Mouse (Mus musculus): ENCODE results near the gene Pkdcc. TPM values are rescaled to one million over a fixed set of nuclear protein-coding genes. Genes with fewer than 3 reads are reported as not detected.

The Pkdcc gene
- polyA plus RNA-seq, 1 experiment from 2014 or later: 6.5 TPM

DNA sequence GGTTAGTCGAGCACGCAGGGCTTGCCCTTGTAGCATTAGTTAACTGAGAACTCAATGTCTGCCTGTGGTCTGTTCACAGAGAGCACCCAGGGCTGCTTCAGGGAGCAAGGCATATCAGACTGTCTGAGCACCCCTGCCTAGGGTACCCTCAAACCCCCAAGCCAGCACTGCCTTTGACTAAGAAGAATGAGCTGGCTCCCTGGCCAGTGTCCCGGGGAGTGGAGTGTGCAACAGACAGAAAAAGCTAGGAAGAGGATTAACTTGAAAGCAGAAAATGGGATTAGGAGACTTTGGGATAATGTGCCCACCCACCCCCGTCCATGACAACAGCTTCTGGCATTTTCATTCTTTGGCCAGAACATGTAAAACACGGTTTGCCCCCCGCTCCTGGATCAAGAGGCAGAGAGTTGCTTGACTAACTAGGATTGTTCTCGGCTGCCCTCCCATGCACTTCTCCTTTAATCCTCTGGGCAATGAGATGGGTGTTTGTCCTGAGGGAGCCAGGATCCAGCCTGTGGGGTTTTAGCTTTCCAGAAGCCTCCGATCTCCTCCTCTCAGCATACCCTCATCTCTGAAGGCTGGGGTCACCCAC is 11.4 kb downstream of the Pkdcc start:
- H3K9me3 ChIP-seq: no peaks in the 10 kb centered on the region
- H3K27ac ChIP-seq (replicated peaks): no peak overlapping the region
- WGBS: 22% methylated on average over 8 of the region's 8 CpGs
- 0 out of 2 replicates have a peak, but pooled peaks cover 6% of the 10 kb centered on the region for H3K4me1 ChIP-seq
- ATAC-seq (replicated peaks): no peak
- no peak overlapping the region for H3K4me2 ChIP-seq (replicated peaks)
- H3K4me3 ChIP-seq: no peak overlapping the region
- H3K36me3 ChIP-seq: peaks cover 16% of the 10 kb centered on the region; the same call in 1 of the 2 replicates
- H3K27me3 ChIP-seq: no peaks in the 10 kb centered on the region
- H3K9ac ChIP-seq (replicated peaks): no peak overlapping the region

DNA sequence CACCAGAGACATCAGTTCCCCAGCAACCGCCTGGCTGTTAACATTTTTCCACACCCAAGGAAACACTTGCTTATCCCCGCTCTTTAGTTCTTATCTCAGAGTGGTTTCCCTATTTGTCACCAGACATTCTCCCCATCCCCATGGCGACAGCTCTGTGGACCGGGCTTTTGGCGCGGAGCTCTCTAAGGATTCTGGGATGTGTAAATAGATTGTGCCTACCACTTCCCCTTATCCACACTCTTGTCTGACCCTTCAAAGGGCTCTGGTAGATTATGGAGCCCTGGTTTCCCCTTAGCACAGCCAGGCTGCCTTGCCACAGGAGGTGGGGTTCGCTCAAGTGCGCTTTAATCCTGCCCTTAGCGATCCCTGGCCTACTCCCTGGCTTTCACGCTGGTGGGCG is 16.3 kb downstream of the Pkdcc start:
- H3K27ac ChIP-seq (replicated peaks): no peak overlapping the region
- no peaks in the 10 kb centered on the region for H3K27me3 ChIP-seq
- H3K9me3 ChIP-seq: no peaks in the 10 kb centered on the region
- no peaks in the 10 kb centered on the region for H3K36me3 ChIP-seq
- H3K4me2 ChIP-seq (replicated peaks): no peak overlapping the region
- no peak for ATAC-seq (replicated peaks)
- no peak overlapping the region for H3K9ac ChIP-seq (replicated peaks)
- no peak overlapping the region for H3K4me3 ChIP-seq
- peaks cover 16% of the 10 kb centered on the region for H3K4me1 ChIP-seq
- WGBS: 59% methylated on average over 11 of the region's 11 CpGs

DNA sequence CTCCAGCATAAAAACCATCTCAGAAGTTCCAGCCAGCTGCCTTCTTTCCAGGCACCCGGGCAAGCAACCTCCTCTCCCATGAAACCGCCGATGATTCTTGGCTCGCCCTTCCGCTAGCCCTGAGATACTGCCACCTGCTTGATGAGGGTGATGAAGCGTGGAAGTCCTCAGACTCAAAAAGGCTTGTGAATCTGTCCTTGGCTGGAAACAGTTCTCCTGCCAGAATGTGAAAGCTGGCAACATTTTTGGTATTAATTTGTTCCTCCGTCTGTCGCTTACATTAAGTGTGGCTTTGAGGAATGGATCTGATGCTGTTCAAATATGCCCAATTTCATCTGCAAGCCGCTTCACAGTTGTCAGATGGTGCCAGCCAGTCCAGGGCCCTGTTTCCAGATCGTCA is 20.1 kb downstream of the Pkdcc start:
- peak overlapping the region; percentile 77 for H3K27ac ChIP-seq (replicated peaks)
- WGBS: 53% methylated on average over 10 of the region's 10 CpGs
- peaks cover 16% of the 10 kb centered on the region for H3K4me1 ChIP-seq
- H3K27me3 ChIP-seq: no peaks in the 10 kb centered on the region
- no peak overlapping the region for H3K4me2 ChIP-seq (replicated peaks)
- H3K36me3 ChIP-seq: no peaks in the 10 kb centered on the region
- ATAC-seq (replicated peaks): peak; percentile 79
- no peak overlapping the region for H3K4me3 ChIP-seq
- no peaks in the 10 kb centered on the region for H3K9me3 ChIP-seq
- H3K9ac ChIP-seq (replicated peaks): no peak overlapping the region

DNA sequence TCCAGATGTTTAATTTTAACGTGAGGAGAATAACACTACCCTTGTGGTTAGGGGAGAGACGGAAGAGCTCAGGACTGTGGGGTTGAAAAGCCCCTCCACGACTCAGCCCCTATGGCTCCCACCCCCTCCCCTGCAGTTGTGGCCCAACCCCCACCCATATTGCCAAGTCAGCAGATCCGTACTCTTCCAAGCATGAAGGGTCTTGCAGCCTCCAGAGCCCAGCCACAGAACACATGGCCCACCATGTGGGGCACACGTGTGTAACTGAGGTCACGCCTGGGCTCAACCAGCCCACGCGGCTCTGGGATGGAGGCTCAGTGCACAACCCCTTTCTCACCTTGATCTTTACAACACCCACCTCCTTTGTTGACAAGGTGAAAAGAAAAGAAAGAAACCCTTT is 21.1 kb downstream of the Pkdcc start:
- Histone ChIP-seq H3K27ac (replicated peaks) (peak overlapping the region; percentile 77), H3K4me2 (replicated peaks) (no peak overlapping the region), H3K36me3 (no peaks in the 10 kb centered on the region), H3K4me3 (no peak overlapping the region), H3K27me3 (no peaks in the 10 kb centered on the region), H3K4me1 (peaks cover 16% of the 10 kb centered on the region), H3K9ac (replicated peaks) (no peak overlapping the region), H3K9me3 (no peaks in the 10 kb centered on the region)
- 88% methylated on average over 8 of the region's 8 CpGs for WGBS
- no peak for ATAC-seq (replicated peaks)

DNA sequence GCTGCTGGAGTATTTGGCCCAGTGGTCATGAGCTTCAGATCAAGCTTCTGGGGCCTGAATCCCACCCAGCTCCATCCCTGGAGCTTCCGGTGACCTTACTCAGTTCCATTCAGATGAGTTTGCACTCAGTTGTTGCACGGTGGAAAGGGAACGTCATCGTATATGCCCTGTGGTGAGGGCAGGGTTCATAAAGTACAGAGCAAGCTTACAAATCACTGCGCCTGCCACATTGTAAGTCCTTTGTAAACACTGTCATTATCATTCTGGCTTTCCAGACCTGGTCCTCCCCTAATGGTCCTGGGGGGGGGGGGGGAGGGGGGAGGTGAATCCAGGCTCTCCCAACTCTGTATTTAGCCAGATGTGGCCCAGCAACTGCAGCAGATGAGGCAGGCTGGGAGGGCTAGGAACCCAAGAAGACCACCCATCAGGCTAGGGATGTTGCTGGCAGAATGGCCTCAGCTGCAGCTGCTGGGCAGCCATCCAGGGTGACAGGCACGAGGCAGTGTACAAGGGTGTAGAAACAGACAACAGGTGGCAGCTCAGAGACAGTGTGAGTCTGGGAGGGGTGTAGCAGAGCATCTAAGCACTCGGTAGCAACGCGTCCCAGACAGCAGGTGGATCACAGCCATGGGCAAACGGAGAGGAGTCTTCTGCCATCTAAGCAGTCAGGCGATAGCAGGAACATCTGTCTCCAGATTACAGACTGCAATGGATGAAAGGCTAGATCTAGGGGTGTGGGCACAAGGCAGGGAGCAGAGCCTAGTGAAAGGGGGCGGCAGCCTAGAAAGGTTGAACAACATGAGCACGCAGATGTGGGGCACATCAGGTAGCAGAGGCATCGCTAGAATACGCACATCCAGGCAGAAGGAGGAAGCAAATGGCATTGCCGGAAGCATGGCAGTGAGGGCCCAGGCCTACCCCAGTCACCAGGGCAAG is 23.3 kb downstream of the Pkdcc start:
- WGBS: 70% methylated on average over 16 of the region's 16 CpGs
- ATAC-seq (replicated peaks): no peak
- H3K36me3 ChIP-seq: no peaks in the 10 kb centered on the region

DNA sequence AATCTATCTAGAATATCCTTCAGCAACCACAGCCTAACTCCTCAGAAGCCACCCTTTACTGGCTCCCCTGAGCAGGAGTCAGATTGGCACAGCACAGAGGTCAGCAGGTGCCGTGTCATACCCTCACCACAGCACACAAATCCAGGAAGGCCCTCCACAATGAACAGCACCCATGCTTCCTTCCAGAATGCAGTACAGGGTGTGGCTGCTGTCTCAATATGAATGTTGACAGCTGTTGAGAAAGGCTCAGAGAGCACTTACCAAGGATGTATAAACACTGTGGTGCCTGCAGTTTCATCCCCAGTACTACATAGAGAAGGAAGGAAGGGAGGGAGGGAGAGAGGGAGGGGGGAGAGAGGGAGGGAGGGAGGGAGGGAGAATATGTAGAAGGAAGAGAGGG is 29.4 kb downstream of the Pkdcc start:
- 85% methylated on average over 1 of the region's 1 CpGs for WGBS
- Histone ChIP-seq H3K36me3 (no peaks in the 10 kb centered on the region), H3K9me3 (no peaks in the 10 kb centered on the region), H3K27ac (replicated peaks) (no peak overlapping the region), H3K4me1 (no peaks in the 10 kb centered on the region), H3K4me3 (no peak overlapping the region), H3K9ac (replicated peaks) (no peak overlapping the region), H3K4me2 (replicated peaks) (no peak overlapping the region), H3K27me3 (no peaks in the 10 kb centered on the region)
- ATAC-seq (replicated peaks): no peak

More for the DNA sequence above, 23.3 kb downstream of the Pkdcc start:
- H3K27me3 ChIP-seq: no peaks in the 10 kb centered on the region
- H3K9ac ChIP-seq (replicated peaks): no peak overlapping the region
- no peak overlapping the region for H3K4me2 ChIP-seq (replicated peaks)
- H3K27ac ChIP-seq (replicated peaks): no peak overlapping the region
- H3K4me1 ChIP-seq: peaks cover 16% of the 10 kb centered on the region
- H3K9me3 ChIP-seq: no peaks in the 10 kb centered on the region
- no peak overlapping the region for H3K4me3 ChIP-seq

DNA sequence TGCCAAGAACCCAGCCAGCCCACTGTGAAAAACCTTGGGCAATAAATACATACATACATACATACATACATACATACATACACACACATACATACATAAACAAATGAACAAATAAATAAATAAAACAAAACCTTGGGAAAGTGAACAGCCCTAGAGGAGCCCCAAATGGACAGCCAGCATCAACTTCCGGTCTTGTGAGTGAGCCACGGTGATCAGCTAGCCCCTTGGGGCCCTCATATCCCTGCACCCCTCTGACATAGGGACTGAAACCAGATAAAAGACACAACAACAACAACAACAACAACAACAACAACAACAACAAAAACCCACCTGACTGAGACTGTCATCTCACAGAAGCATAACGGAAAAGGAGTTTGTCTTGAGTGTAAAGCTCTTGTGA is 30.4 kb downstream of the Pkdcc start:
- no peak for ATAC-seq (replicated peaks)
- Histone ChIP-seq H3K4me1 (no peaks in the 10 kb centered on the region), H3K27me3 (no peaks in the 10 kb centered on the region), H3K9me3 (no peaks in the 10 kb centered on the region), H3K36me3 (no peaks in the 10 kb centered on the region), H3K4me2 (replicated peaks) (no peak overlapping the region), H3K27ac (replicated peaks) (no peak overlapping the region), H3K4me3 (no peak overlapping the region), H3K9ac (replicated peaks) (no peak overlapping the region)
- WGBS: 85% methylated on average over 3 of the region's 3 CpGs

DNA sequence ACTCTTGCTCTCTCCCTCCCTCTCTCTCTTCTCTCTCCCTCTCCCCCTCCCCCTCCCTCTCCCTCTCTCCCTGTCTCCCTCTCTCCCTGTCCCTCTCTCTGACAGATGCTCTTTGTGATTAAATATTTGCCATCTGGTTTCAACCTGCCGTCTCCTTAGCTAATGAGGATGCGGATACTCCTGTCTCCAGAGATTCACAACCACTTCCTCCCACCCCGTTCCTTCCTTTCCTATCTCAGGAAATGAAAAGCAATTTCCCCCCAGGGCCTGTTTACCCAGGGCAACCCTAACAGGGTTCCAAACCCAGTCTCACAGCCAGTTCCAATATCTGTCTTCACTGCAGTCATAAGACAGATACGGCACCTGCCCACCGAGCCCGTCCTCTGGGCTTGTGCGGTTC is 31.0 kb downstream of the Pkdcc start:
- Histone ChIP-seq H3K36me3 (no peaks in the 10 kb centered on the region), H3K4me3 (no peak overlapping the region), H3K4me1 (no peaks in the 10 kb centered on the region), H3K27me3 (no peaks in the 10 kb centered on the region), H3K9ac (replicated peaks) (no peak overlapping the region), H3K4me2 (replicated peaks) (no peak overlapping the region), H3K9me3 (no peaks in the 10 kb centered on the region), H3K27ac (replicated peaks) (no peak overlapping the region)
- ATAC-seq (replicated peaks): 0 out of 2 replicates have a peak, but pooled peaks have one; percentile 48
- 51% methylated on average over 7 of the region's 7 CpGs for WGBS

DNA sequence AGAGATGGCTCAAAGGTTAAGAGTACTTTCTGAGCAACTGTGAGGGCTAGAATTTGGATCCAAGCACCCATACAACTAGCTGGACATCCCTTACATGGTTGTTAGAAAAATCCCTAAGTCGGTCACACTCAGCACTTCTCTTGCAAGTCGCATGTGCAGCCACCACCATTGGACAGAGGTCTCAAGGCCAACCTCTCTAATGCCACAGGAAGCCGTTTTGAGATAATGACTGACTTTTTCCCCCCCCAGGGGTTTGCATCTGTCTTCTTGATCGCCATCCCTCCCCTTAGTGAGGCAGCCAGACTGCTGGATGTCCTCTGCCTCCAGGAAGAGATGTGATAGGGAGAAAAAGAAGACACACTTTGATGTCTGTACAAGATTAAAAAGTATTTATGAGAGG is 32.1 kb downstream of the Pkdcc start:
- no peak overlapping the region for H3K9ac ChIP-seq (replicated peaks)
- H3K4me2 ChIP-seq (replicated peaks): no peak overlapping the region
- no peaks in the 10 kb centered on the region for H3K27me3 ChIP-seq
- H3K4me1 ChIP-seq: no peaks in the 10 kb centered on the region
- no peaks in the 10 kb centered on the region for H3K36me3 ChIP-seq
- H3K27ac ChIP-seq (replicated peaks): no peak overlapping the region
- H3K9me3 ChIP-seq: no peaks in the 10 kb centered on the region
- WGBS: 80% methylated on average over 4 of the region's 4 CpGs
- no peak overlapping the region for H3K4me3 ChIP-seq
- no peak for ATAC-seq (replicated peaks)

DNA sequence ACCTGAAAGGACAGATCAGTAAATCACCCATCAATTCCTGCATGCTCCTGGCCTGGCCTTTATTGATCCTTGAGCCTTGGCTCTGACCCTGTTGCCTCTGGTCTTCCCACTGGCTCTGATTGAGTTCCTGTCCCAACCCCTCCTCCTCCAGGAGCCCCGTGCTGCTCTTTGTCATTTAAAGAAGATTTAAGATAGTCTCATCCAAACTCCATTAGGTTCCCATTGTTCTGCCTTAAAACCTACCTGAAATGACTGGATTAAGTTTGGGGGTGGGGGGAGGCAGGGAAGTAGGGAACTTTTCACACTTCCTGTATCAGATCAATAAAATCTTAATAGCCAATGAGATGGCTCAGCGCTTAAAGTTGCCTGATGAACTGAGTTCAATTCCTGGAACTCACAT is 33.4 kb downstream of the Pkdcc start:
- WGBS: 29% methylated on average over 2 of the region's 2 CpGs

DNA sequence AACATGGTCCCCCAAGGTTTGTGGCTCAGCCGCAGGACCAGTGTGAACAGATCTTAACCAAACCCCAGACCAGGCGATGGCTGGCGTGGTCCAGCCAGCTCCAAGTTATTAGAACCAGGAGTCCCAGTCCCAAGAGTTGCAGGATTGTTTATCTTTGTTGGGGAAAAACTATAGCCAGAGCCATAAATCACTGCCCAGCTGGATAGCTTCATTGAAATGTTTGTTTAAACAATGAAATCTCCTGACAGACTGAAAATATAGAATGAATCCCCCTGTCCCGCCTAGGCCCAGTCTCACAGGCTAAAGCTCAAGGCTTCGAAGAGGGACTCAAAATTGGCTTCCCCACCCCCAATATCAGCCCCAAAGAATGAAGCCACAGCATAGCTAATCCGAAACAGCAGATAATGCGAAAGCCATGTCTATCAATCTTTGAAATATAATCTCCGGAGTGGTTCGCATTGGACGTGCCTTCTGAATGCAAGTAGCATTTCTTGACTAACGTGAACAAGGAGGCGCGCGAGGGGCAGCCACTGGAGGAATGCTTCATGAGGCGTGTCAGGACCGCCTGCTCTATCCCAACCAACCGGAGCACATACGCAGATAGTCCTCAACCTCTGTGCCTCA is 35.9 kb downstream of the Pkdcc start:
- Histone ChIP-seq H3K4me1 (no peaks in the 10 kb centered on the region), H3K4me2 (replicated peaks) (no peak overlapping the region), H3K4me3 (no peak overlapping the region), H3K27me3 (no peaks in the 10 kb centered on the region), H3K36me3 (no peaks in the 10 kb centered on the region), H3K9ac (replicated peaks) (no peak overlapping the region), H3K27ac (replicated peaks) (no peak overlapping the region), H3K9me3 (no peaks in the 10 kb centered on the region)
- 89% methylated on average over 18 of the region's 18 CpGs for WGBS
- ATAC-seq (replicated peaks): no peak

More for the DNA sequence above, 33.4 kb downstream of the Pkdcc start:
- ATAC-seq (replicated peaks): no peak
- no peaks in the 10 kb centered on the region for H3K9me3 ChIP-seq
- no peak overlapping the region for H3K9ac ChIP-seq (replicated peaks)
- H3K36me3 ChIP-seq: no peaks in the 10 kb centered on the region
- H3K4me1 ChIP-seq: no peaks in the 10 kb centered on the region
- no peak overlapping the region for H3K27ac ChIP-seq (replicated peaks)
- no peak overlapping the region for H3K4me2 ChIP-seq (replicated peaks)
- no peaks in the 10 kb centered on the region for H3K27me3 ChIP-seq
- no peak overlapping the region for H3K4me3 ChIP-seq

DNA sequence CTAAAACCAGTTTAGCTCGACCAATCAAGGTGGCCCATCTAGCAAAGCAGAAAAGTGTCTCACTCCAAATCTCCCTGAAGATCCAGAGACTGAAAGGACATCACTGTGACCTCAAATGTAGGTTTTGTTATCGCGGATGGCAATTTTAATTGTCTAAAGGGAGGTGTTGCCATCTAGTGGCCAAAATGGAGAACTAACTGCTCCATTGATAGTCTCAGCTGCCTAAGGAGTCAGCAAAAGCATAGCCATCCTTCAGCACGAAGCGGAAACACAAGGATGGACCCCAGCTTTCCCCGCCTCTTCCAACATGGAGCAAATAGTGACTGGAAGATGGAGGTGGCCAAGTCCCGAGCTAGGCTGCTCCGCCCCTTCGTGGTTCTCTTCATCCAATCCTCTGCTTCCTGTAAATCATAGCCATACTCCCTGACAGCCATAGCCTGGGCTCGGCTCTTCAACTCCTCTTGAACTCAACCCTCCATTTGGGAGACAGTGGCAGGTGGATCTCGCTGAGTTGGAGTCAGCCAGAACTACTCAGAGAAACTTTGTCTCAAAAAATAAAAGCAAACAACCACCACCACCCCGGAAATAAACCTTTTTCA is 38.1 kb downstream of the Pkdcc start:
- H3K9me3 ChIP-seq: no peaks in the 10 kb centered on the region
- no peak overlapping the region for H3K4me2 ChIP-seq (replicated peaks)
- H3K27me3 ChIP-seq: no peaks in the 10 kb centered on the region
- ATAC-seq (replicated peaks): peak; percentile 75
- H3K9ac ChIP-seq (replicated peaks): no peak overlapping the region
- no peak overlapping the region for H3K27ac ChIP-seq (replicated peaks)
- no peaks in the 10 kb centered on the region for H3K4me1 ChIP-seq
- H3K36me3 ChIP-seq: no peaks in the 10 kb centered on the region
- H3K4me3 ChIP-seq: no peak overlapping the region
- 34% methylated on average over 12 of the region's 12 CpGs for WGBS
